Mouse (Mus musculus): ENCODE data around the gene Ankrd49. TPM values are rescaled to one million over a fixed set of nuclear protein-coding genes. Genes with fewer than 3 reads are reported as not detected.

Gene Ankrd49
- polyA plus RNA-seq, 2 experiments: 23.2 to 51.3 TPM

DNA sequence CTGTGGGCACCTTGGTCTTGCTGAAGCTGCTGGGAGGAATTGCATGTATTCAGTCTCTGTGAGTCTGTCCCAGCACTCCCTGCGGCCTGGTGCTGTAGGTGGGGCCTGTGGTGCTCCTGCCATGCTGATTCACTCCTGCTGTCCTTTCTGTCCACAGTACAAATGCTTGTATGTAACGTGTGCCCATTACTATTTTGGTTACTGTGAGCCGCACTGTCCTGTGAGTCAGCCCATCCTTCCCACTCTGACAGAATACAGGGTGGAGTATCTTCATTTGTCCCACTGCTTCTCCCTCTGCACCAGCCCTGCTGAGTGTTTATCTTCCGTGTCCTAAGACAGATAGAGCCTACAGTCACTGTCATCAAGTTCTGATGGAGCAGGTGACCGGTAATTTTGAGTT, 25.5 kb upstream of the Ankrd49 start:
- peaks cover 59% of the 10 kb centered on the region for H3K36me3 ChIP-seq (ENCODE audit: control insufficient read depth, insufficient read depth, low read length)
- no peak overlapping the region for H3K27ac ChIP-seq (replicated peaks; ENCODE audit: low read depth, low read length)
- no peaks in the 10 kb centered on the region for H3K27me3 ChIP-seq (ENCODE audit: control insufficient read depth, insufficient read depth, low read length)
- H3K9ac ChIP-seq (ENCODE audit: low read depth, low read length, severe bottlenecking): no peak overlapping the region
- no peaks in the 10 kb centered on the region for H3K9me3 ChIP-seq (ENCODE audit: control insufficient read depth, low read length)
- ATAC-seq (ENCODE audit: low FRiP score, low read depth) (no peak), DNase-seq (ENCODE audit: low spot score) (no peak)
- 93% methylated on average over 5 of the region's 5 CpGs for WGBS
- TF ChIP-seq POLR2A (IDR thresholded peaks at IDR 0.05; ENCODE audit: borderline replicate concordance, extremely low read depth, insufficient read depth, insufficient read length): no peak
- no peaks in the 10 kb centered on the region for H3K4me1 ChIP-seq (ENCODE audit: control insufficient read depth, insufficient read depth, low read length)
- no peak overlapping the region for H3K4me3 ChIP-seq (replicated peaks; ENCODE audit: low read length)
- H3K4me2 ChIP-seq (replicated peaks; ENCODE audit: low read depth, low read length, severe bottlenecking): no peak overlapping the region

DNA sequence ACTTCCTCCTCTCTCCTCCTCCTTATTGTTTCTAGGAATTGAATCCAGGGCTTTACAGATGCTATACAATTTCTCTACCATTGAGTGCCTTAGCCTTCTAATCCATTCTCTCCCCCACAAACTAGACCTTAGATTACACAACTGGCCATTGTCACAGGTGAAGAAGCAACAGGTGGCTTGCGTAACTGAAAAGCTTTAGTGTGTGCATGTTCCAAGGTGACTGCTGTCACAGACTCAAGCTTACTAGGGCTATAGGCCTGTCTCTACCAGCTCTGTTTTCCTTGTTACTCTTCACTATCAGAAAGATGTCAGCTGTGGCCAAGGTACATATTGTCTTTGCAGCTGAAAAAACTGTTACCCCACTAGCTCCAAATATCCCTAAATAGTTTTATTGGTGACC, 22.1 kb upstream of the Ankrd49 start:
- H3K27me3 ChIP-seq (ENCODE audit: control insufficient read depth, insufficient read depth, low read length): no peaks in the 10 kb centered on the region
- no peak for TF ChIP-seq POLR2A (IDR thresholded peaks at IDR 0.05; ENCODE audit: borderline replicate concordance, extremely low read depth, insufficient read depth, insufficient read length)
- H3K9me3 ChIP-seq (ENCODE audit: control insufficient read depth, low read length): no peaks in the 10 kb centered on the region
- DNase-seq (ENCODE audit: low spot score) (no peak), ATAC-seq (ENCODE audit: low FRiP score, low read depth) (no peak)
- H3K36me3 ChIP-seq (ENCODE audit: control insufficient read depth, insufficient read depth, low read length): peaks cover 62% of the 10 kb centered on the region
- no peak overlapping the region for H3K4me2 ChIP-seq (replicated peaks; ENCODE audit: low read depth, low read length, severe bottlenecking)
- H3K4me3 ChIP-seq (replicated peaks; ENCODE audit: low read length): no peak overlapping the region
- no peak overlapping the region for H3K27ac ChIP-seq (replicated peaks; ENCODE audit: low read depth, low read length)
- H3K4me1 ChIP-seq (ENCODE audit: control insufficient read depth, insufficient read depth, low read length): no peaks in the 10 kb centered on the region
- WGBS: 90% methylated on average over 1 of the region's 1 CpGs
- no peak overlapping the region for H3K9ac ChIP-seq (ENCODE audit: low read depth, low read length, severe bottlenecking)

DNA sequence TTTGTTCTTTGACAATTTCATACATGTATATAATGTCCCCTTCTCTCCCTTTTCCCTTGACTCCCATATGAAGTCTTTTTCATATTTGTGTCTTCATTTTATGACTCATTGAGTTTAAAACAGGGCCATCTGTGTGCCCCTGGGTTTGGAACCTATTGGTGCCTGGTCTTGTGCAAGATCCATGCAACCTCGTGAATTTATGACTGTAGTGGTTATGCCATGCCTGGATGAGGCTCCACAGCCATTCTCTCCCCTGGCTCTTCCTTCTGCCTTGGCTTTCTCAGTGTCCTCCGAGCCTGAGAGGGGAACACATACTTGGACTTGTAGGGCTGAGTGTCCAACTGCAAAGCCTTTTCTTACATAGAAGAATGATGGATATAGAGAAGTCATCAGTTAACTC, 21.1 kb upstream of the Ankrd49 start:
- 96% methylated on average over 2 of the region's 2 CpGs for WGBS
- no peaks in the 10 kb centered on the region for H3K27me3 ChIP-seq (ENCODE audit: control insufficient read depth, insufficient read depth, low read length)

DNA sequence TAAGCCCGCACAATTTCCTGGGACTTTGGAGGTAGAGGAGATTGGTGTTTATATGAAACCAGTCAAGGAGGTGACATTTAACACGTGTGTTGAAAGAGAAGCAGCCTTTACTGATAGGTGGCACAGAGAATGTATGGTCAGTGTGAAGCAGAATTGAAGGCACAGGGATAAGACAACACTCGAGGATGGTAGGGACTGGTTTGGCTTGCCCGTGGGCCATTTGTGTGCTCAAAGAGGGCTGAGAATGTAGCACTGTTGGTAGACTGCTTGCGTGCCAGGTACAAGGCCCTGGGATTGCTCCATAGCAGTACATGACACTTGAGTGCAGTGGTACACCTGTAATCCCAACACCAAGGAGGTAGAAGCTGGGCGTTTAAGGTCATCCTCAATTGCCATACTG, 2.7 kb upstream of the Ankrd49 start:
- H3K27ac ChIP-seq (replicated peaks; ENCODE audit: low read depth, low read length): no peak overlapping the region
- no peaks in the 10 kb centered on the region for H3K27me3 ChIP-seq (ENCODE audit: control insufficient read depth, insufficient read depth, low read length)
- H3K4me2 ChIP-seq (replicated peaks; ENCODE audit: low read depth, low read length, severe bottlenecking): no peak overlapping the region
- DNase-seq (ENCODE audit: low spot score) (no peak), ATAC-seq (ENCODE audit: low FRiP score, low read depth) (no peak)
- H3K9ac ChIP-seq (ENCODE audit: low read depth, low read length, severe bottlenecking): no peak overlapping the region
- WGBS: 92% methylated on average over 6 of the region's 6 CpGs
- H3K4me1 ChIP-seq (ENCODE audit: control insufficient read depth, insufficient read depth, low read length): peaks cover 4% of the 10 kb centered on the region
- peaks cover 51% of the 10 kb centered on the region for H3K36me3 ChIP-seq (ENCODE audit: control insufficient read depth, insufficient read depth, low read length)
- H3K4me3 ChIP-seq (replicated peaks; ENCODE audit: low read length): no peak overlapping the region
- TF ChIP-seq POLR2A (IDR thresholded peaks at IDR 0.05; ENCODE audit: borderline replicate concordance, extremely low read depth, insufficient read depth, insufficient read length): no peak
- H3K9me3 ChIP-seq (ENCODE audit: control insufficient read depth, low read length): no peaks in the 10 kb centered on the region

More for the DNA sequence above, 21.1 kb upstream of the Ankrd49 start:
- H3K4me1 ChIP-seq (ENCODE audit: control insufficient read depth, insufficient read depth, low read length): no peaks in the 10 kb centered on the region
- H3K36me3 ChIP-seq (ENCODE audit: control insufficient read depth, insufficient read depth, low read length): peaks cover 65% of the 10 kb centered on the region
- H3K9me3 ChIP-seq (ENCODE audit: control insufficient read depth, low read length): no peaks in the 10 kb centered on the region
- DNase-seq (ENCODE audit: low spot score) (no peak), ATAC-seq (ENCODE audit: low FRiP score, low read depth) (no peak)
- no peak for TF ChIP-seq POLR2A (IDR thresholded peaks at IDR 0.05; ENCODE audit: borderline replicate concordance, extremely low read depth, insufficient read depth, insufficient read length)
- H3K4me2 ChIP-seq (replicated peaks; ENCODE audit: low read depth, low read length, severe bottlenecking): no peak overlapping the region
- H3K27ac ChIP-seq (replicated peaks; ENCODE audit: low read depth, low read length): no peak overlapping the region
- no peak overlapping the region for H3K4me3 ChIP-seq (replicated peaks; ENCODE audit: low read length)
- no peak overlapping the region for H3K9ac ChIP-seq (ENCODE audit: low read depth, low read length, severe bottlenecking)

DNA sequence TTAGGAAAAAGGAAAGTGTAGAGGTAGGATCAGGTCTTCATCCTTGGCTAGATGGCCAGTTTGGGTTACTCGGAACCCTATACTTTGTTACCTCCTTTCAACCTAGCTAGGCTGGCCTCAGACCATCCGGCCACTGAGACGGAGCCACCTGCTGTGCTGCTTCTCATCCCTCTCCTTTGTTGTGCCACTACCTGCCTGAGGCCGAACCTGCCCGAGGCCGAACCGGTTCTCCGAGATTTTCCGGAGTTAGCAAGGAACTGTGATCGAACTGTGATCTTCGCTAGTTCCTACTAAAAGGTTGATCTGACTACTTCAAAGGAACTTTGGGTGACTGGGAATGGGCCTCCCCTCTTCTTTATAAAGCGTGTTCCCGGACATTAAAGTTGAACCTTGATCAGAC, 6.3 kb downstream of the Ankrd49 start:
- Histone ChIP-seq H3K36me3 (ENCODE audit: control insufficient read depth, insufficient read depth, low read length) (peaks cover 17% of the 10 kb centered on the region), H3K4me2 (replicated peaks; ENCODE audit: low read depth, low read length, severe bottlenecking) (no peak overlapping the region), H3K4me1 (ENCODE audit: control insufficient read depth, insufficient read depth, low read length) (no peaks in the 10 kb centered on the region), H3K27ac (replicated peaks; ENCODE audit: low read depth, low read length) (no peak overlapping the region), H3K4me3 (replicated peaks; ENCODE audit: low read length) (no peak overlapping the region), H3K9me3 (ENCODE audit: control insufficient read depth, low read length) (no peaks in the 10 kb centered on the region), H3K9ac (ENCODE audit: low read depth, low read length, severe bottlenecking) (no peak overlapping the region), H3K27me3 (ENCODE audit: control insufficient read depth, insufficient read depth, low read length) (no peaks in the 10 kb centered on the region)
- 37% methylated on average over 13 of the region's 13 CpGs for WGBS
- no peak for ATAC-seq (ENCODE audit: low FRiP score, low read depth)
- no peak for TF ChIP-seq POLR2A (IDR thresholded peaks at IDR 0.05; ENCODE audit: borderline replicate concordance, extremely low read depth, insufficient read depth, insufficient read length)
- DNase-seq (ENCODE audit: low spot score): no peak

DNA sequence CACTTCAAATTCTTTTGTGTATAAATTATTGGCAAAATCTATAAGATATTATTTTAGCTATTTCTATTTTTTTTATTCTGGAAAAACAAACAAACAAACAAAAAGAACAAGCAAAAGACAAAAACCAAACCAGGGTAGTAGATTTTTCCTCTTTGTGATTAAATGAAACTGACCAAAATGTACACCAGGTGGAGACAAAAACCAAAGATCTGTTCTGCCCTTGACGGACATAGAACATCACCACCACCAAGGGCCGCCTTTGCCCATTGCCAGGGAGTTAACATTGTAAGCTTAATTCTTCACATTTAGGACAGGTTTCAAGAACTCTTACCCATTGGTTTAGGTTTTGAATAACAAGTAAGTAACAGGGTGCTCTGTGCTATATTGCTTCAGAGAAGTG, 10.8 kb downstream of the Ankrd49 start:
- Histone ChIP-seq H3K27me3 (ENCODE audit: control insufficient read depth, insufficient read depth, low read length) (no peaks in the 10 kb centered on the region), H3K9me3 (ENCODE audit: control insufficient read depth, low read length) (no peaks in the 10 kb centered on the region), H3K9ac (ENCODE audit: low read depth, low read length, severe bottlenecking) (no peak overlapping the region), H3K4me1 (ENCODE audit: control insufficient read depth, insufficient read depth, low read length) (peaks cover 19% of the 10 kb centered on the region), H3K4me3 (replicated peaks; ENCODE audit: low read length) (no peak overlapping the region), H3K36me3 (ENCODE audit: control insufficient read depth, insufficient read depth, low read length) (no peaks in the 10 kb centered on the region), H3K27ac (replicated peaks; ENCODE audit: low read depth, low read length) (no peak overlapping the region), H3K4me2 (replicated peaks; ENCODE audit: low read depth, low read length, severe bottlenecking) (no peak overlapping the region)
- no peak for TF ChIP-seq POLR2A (IDR thresholded peaks at IDR 0.05; ENCODE audit: borderline replicate concordance, extremely low read depth, insufficient read depth, insufficient read length)
- WGBS: 33% methylated on average over 2 of the region's 2 CpGs
- DNase-seq (ENCODE audit: low spot score) (no peak), ATAC-seq (ENCODE audit: low FRiP score, low read depth) (no peak)
